Mouse (Mus musculus) ovary, postnatal 36 days (tissue): ENCODE measurements around the gene Selenbp1.
"Not testable (repeated sequence)": the region's sequence is repeated elsewhere in the genome, so short reads cannot be mapped to it uniquely, and the experiment has no call there.

Source experiments
- DNase-seq: peaks from one replicate; pipeline ENCODE4 v3.0.0; 2022; ENCODE audit warnings: low spot score, mixed read lengths

Gene Selenbp1

DNA sequence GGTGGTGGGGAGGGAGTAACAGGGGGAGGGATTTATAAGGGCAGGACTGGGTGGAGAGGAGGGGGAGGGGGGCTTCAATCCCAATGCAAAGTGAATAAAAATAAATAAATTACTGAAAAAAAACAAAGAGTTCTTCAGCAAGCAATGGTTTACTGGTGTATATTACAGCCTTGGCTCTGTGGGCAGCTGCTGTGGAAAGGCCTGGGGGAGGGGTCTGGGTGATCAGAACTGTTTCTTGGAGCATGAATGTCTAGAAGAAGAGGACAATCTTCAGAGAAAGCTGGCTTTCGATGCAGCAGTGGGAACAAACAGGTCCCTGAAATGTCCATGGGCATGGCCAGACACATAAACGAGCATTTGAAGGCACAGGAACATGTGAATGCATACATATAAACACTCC lies 577 bp upstream of the Selenbp1 start:
- DNase-seq = not testable (repeated sequence)

DNA sequence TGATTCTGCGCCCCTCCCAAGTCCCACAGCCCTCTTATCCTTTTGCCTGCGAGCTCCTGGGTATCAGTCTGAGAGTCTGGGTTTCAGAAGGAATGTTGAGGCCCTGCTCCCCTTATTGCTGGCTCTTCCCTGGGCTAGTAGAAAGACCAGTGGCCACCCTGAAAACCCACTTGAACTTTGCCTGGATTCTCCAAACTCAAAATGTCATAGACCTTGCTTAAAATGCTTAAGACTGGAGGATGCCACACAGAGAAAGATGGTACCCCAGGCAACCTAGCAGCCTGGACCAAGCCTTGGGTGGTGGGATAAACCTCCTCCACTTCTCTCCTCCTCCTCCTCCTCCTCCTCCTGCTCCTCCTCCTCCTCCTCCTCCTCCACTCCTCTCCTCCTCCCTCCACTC lies 748 bp downstream of the Selenbp1 start:
- DNase-seq = not testable (repeated sequence)

DNA sequence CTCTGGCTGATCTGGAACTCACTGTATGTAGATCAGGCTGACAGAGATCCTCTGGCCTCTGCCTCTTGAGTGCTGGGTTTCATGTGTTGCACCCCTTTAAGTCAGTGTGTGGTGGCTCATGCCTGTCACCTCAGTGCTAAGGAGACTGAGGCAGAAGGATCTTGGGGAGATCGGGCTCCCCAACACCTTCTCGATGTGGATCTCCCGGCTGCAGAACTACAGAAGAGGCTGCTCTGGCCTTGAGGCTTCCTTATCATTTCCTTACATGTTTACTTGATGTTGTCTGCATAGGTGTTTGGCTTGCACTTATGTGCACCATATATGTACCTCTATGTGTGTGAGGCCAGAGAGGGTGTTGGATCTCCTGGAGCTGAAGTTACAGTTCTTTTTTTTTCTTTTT lies 1.7 kb downstream of the Selenbp1 start:
- not testable (repeated sequence) for DNase-seq

DNA sequence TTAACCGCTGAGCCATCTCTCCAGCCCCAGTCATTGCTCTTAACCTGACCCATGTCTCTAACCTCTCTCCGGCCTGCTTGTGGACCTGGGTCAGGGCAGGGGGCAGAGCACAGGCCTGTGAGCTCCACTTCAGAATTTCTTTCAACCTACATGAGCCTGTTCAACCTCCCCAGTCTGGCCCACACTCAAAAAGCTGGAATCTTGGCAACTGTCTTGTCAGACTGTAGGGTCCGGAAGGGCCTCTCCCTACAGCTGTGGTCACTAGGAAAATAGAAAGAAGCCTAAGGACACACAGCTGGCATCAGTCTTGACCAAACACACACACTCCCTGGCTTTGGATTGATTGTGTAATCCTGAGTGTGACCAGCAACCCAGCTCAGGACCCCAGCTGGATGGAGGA lies 2.5 kb downstream of the Selenbp1 start:
- peak; percentile 38 for DNase-seq

DNA sequence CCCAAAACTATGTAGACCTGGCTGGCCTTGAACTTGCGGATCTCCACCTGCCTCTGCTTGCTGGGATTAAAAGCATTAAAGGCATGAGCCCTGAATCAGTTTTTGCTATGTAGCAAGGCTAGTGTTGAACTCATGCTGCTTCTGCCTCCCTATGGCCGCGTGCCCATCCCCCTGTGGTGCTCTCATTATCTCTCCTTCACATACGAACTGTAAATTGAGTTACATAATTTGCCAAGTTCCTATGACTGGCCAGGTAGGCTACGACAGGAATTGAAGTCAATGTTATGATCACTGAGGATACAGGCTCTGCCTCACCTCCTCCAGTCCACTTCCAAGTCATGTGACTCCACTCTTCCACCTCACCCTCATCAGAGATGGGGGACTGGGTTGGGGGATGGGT lies 3.3 kb downstream of the Selenbp1 start:
- DNase-seq = not testable (repeated sequence)

DNA sequence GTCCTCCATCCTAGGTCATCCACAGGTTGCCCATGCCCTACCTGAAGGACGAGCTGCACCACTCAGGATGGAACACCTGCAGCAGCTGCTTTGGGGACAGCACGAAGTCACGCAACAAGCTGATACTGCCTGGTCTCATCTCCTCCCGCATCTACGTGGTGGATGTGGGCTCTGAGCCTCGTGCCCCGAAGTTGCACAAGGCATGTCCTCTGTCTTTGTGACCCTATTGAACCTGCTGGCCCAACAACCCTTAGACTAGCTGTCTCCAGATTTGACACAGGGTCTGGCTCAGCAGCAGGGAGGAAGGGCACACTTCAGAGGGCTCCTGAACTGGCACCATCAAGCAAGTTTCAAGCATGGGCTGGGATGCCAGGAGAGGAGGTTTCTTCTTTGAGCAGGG lies 4.3 kb downstream of the Selenbp1 start:
- DNase-seq = not testable (repeated sequence)

DNA sequence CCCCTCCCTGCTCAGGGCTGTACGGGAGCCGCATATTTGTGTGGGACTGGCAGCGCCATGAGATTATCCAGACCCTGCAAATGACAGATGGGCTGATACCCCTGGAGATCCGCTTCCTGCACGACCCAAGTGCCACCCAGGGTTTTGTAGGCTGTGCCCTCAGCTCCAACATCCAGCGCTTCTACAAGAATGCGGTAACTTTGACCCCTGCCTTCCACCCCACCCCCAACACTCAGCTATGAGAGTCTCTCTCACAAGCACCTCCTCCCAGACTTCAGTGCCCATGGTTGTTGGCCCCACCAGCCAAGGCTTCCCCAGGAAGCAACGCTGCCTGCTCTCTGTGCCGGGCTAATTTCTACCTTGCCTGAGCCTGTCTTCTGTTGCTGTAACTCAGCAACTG lies 7.2 kb downstream of the Selenbp1 start:
- not testable (repeated sequence) for DNase-seq

DNA sequence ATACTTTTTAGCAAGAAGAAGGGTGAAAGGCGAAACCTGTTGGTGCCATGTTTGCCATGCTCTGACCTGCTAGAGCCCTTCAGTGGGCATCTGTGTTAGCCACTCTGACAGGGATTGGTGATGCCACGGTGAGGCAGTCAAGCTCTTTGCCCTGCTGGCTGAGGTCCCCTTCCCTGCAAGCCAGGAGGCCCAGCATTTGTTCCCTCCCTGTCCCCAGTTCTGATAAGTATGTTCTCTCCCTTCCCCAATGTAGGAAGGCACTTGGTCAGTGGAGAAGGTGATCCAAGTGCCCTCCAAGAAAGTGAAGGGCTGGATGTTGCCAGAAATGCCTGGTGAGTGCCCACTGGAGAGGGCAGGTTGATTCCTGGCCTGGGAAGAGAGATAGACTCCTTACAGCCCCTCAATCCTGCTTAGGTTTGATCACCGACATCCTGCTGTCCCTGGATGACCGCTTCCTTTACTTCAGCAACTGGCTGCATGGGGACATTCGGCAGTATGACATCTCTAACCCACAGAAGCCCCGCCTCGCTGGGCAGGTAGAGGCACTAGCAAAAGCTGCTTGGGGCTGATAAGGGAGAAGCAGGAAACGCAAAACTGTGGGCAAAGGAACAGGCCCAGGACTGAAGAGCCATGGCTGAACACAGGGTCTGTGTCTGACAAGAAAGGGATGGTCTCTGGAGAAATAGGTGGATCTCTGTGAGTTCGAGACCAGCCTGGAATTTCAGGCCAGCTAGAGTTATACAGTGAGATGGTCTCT lies 9.5 kb downstream of the Selenbp1 start:
- DNase-seq = not testable (repeated sequence)

DNA sequence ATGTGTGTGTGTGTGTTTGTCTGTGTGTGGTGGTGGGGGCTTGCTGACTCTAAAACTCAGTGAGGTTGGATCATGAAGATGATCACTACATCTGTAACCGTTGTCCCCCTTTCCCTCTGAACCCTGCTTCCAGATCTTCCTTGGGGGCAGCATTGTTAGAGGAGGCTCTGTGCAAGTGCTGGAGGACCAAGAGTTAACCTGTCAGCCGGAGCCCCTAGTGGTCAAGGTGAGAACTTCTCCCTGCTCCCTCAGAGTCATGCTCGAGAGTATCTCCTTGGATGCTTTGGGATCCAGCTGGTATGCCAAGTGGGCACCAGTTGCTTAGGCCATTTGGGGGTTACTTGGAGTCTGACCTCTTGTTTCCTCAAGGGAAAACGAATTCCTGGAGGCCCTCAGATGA lies 10.8 kb downstream of the Selenbp1 start:
- DNase-seq = not testable (repeated sequence)

DNA sequence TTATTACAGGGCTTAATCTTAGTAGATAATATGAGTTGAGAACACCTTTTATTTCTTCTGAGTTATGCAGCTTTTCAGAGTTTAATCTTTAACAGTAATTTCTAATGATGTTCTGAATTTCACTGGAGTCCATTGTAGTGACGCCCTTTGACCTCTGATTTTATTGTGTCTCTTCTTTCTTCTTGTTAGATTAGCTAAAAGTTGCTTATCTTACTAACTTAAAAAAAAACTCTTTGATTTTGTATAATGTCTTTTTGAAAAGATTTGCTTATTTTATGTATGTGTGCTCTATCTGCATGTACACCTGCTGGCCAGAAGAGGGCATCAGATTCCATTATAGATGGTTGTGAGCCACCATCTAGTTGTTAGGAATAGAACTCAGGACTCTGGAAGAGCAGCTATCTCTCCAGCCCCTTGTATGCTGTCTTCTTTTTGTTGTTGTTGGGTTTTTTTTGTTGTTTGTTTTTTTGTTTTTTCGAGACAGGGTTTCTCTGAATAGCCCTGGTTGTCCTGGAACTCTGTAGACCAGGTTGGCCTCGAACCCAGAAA lies 15.3 kb downstream of the Selenbp1 start:
- DNase-seq = no peak

DNA sequence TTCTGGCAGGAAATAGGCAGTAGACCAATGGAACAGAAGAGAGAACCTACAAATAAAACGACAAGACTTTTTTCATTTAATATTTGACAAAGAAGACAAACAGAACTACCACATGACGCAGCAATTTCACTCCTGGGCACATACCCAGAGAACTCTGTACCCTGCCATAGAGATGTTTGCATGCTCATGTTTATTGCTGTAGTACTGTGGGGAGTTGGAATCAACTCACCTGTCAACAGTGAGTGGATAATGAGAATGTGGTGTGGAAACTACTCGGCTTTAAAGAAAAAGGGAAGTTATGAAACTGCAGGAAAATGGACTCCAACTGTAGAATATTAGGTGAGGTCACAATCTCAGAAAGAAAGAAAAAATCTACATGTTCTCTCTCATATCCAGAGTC lies 16.8 kb downstream of the Selenbp1 start:
- DNase-seq = no peak

DNA sequence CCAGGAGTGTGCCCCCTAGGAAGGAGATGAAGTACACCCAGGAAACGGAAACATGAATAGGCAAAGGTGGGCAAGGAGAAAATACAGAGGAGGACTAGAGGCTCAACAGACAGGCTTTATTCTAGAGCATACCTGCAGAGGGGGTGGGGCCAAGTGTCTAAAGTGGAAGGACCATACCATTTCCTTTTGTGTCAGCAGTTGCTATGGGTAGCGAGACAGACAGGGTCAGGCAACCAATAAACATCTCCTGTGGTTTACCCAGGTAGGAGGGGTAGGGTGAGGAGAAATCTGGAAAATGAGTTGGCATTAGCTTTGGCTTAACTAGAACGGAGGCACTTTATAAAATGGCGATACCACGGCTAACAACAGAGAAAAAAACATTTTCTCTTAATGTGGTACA lies 19.9 kb downstream of the Selenbp1 start:
- DNase-seq = no peak

DNA sequence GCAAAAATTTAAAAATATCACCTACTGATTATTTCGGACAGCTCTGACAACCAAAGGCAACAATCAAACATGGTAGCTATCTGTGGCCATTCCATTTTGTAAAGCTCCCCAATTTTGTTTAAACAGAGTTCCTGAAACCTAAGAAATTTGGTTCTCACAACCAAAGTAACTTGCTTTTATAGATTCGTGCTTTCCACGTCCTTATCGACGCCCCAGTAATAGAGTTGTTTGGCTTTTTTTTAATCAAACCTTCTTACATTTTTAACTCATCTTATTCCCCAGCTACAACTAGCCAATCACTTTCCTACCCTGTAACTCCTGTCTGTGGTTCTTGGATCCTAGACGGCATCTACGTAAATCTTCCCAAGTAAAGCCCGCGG lies 20.5 kb downstream of the Selenbp1 start:
- no peak for DNase-seq

DNA sequence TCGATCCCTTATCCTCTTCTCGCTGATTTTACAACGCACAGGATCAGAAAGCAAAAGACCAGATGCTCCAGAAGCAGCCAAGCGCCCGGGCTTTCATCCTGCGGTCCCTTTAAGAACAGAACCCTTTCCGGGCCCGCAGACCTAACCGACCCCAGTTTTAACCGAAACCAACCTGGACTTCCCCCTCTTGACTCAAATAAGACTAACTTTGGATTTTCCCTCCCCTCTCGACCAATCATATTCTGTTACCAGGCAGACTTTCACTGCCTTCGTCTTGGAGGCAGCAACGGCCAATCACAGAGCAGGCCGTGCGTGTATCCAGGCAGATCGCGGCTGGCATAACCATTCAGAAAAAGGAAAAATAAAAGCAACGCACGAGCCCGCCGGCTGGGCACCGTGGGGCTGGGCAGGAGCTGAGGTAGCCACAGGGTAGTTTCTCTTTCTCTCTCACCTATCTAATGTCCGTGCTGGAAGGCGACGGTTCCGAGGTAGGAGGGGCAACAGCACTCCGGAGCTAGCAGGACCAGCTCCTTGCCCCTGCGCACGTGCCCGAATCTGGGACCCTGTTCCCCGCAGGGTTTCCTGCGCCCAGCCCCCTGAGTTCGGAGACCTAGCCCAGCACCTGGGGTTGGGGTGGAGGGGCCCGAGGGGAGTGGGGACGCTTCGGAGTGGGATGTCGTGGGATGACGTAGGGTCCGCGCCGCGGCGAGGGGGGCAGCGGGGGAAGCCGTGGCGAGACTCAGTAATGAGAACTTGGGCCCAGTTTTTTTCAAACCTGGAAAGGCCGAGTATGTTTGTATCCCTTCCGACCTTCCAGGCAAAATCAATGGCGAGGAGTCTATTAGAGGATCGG lies 21.1 kb downstream of the Selenbp1 start, which contains the start of gene Rfx5:
Gene Rfx5, plus strand, starts transcription at position 312 of the 853 bp plus-strand sequence.
- peak; percentile 86 for DNase-seq

DNA sequence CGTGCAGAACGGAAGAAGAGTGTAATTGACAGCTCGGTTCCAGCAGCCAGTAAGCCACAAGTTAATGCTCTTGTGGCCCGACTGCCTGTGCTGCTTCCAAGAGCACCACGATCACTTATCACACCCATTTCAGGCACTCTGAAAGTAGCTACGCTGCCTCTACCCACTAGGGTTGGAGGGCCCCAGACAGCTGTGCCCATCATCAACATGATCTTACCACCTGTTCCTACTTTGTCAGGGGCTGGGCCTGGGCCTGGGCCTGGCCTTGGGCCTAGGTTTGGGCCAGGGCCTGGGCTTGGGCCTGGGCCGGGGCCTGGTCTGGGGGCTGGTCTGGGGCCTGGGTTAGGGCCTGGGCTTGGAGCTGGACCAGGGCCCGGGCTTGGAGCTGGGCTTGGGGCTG lies 25.4 kb downstream of the Selenbp1 start:
- no peak for DNase-seq

DNA sequence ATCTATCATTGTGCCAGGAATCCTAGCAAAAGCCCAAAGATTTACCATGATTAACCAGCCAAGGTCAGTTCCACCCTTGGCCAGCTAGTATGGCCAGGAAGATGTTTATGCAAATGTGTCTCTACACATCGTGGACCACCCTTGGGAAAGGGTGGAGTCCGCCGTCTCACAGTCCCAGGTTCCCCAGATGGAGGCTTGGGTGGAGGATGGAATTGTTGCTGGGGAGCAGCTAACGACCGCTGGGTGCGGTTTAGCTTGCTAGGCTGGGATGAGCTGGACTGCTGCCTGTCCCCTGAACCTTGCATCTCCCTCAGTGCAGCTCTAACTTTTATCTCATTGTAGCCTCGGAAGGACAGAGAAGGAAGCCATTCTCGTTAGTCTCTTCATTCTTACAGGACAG lies 27.0 kb downstream of the Selenbp1 start:
- DNase-seq = no peak

DNA sequence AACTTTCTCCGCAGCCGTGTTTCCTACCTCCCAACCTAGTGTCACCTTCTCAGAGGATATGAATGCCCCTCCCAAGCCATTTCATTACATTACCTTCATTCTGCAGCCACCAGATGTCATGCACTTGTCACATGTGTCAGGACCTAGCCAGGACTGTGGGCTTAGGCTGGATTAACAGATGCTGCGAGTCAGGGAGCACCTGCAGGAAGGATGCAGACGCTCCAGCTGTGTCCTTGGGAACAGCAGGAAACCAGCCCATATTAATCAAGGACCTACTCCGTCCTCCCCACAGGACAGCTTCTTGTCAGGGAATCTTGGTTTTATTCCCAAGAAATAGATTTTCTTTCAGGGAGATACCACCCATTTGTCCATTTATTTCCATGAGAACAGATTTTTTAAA lies 27.5 kb downstream of the Selenbp1 start:
- DNase-seq = no peak

DNA sequence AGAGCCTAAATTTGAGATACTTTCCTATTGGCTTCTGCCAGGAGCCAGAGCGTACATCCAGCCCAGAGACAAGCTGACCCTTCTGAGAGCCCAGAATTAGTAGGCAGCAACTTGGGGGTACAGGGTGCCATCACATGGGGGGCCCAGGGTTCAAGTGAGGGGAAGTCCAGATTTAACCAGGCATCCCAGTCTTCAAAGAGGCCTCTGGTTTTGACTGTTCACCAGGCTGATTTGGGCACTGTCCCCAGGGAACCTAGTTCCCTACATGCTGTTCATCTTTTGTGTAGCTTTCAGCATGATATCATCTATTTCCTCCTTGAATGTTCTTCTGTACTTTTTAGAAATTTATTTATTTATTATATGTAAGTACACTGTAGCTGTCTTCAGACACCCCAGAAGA lies 32.1 kb downstream of the Selenbp1 start:
- no peak for DNase-seq

DNA sequence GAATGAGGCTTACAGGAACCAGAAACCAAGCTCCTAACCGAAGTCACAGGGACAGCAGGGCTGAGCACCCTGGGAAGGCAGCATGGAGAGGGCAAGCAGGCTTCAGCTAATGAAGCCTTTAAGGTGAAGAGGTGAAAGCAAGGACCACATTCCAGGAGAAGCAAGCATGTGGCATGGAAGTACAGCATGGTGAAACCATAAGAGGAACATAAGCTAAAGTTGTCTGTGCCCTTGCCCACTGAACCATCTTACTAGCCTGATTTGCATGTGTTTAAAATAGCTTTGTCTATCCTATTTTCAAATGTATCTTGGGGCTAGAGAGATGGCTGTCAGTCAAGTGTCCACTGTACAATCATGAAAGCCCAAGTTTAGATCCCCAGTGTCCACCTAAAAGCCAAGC lies 33.0 kb downstream of the Selenbp1 start:
- no peak for DNase-seq

DNA sequence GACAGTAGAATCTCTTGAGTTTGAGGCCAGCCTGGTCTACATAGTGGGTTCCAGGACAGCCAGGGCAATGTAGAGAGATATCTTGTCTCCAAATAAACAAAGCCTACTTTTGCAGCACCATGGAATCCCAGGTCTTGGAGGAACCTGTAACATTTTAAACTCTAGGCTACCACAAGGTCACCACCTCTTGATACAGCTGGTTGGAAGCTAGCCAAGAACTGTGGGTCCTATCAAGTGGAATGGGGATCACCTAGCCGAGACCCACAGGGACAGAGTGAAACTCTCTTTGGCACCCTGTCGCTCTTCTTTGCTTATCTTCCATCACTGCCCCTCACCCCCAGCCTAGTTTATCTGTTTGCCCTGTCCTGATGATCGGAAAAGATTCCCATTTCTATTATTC lies 39.7 kb downstream of the Selenbp1 start:
- DNase-seq = no peak

DNA sequence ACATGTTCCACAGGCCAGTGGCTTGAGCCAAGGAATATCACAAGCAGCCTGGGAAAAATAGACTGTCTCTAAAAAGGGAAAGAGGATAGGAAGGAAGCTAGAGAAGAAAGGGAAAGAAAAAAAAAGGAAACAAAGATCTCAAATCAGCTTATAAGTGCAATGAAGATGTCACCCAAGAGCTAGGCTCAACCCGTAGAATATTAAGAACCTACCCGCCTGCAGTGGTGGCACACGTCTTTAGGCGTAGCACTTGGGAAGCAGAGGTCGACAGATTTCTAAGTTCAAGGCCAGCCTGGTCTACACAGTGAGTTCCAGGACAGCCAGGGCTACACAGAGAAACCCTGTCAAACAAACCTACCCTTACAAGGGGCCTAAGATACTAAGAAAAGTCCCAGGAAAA lies 40.8 kb downstream of the Selenbp1 start:
- DNase-seq = no peak

DNA sequence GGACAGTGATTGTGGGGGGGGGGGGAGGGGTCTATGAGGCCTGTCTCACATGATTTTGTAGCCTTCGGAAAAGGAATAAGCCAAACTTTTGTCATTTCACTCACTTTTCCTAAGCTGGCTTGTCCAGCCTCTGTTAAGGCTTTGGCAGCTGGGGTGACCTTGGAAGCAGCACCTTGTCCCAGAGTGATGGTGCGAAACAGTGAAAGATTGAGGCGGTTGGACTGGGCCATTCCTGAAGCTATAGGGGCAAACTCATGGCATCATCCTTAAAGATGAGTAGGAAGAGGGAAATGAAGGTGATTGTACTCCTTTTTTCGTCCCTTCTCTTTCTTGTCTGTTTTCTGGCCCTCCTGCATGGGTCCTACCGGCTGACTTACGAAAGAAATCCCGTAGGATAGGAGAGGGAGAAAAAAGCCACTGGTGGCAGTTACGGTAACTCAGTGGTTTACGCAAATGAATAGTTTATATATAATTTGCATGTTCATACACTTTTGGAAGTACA lies 41.2 kb downstream of the Selenbp1 start:
- DNase-seq = no peak
